Mouse (Mus musculus) embryonic stem cell, embryonic (primary cell): ENCODE results near the gene Krtap4-7.
"Not testable (repeated sequence)": the region's sequence is repeated elsewhere in the genome, so short reads cannot be mapped to it uniquely, and the experiment has no call there.

Experiments
- CTCF ChIA-PET, 4 experiments: fragments of 300-600 bp in 2 of 4; fragments of 350-600 bp in 2 of 4; sonication (Branson Sonifier 250); formaldehyde crosslinking; loops; one replicate each; lab custom pipeline; 2022; ENCODE audit warnings: inconsistent platforms in 2 of 4; lab: Charles Lee
- POLR2A ChIA-PET, 4 experiments: fragments of 300-600 bp in 2 of 4; fragments of 350-600 bp in 2 of 4; sonication (Branson Sonifier 250); formaldehyde crosslinking; loops; one replicate each; lab custom pipeline; 2022; ENCODE audit warnings: antibody characterized with exemption in 4 of 4, inconsistent platforms in 1 of 4; lab: Charles Lee

The Krtap4-7 gene

DNA sequence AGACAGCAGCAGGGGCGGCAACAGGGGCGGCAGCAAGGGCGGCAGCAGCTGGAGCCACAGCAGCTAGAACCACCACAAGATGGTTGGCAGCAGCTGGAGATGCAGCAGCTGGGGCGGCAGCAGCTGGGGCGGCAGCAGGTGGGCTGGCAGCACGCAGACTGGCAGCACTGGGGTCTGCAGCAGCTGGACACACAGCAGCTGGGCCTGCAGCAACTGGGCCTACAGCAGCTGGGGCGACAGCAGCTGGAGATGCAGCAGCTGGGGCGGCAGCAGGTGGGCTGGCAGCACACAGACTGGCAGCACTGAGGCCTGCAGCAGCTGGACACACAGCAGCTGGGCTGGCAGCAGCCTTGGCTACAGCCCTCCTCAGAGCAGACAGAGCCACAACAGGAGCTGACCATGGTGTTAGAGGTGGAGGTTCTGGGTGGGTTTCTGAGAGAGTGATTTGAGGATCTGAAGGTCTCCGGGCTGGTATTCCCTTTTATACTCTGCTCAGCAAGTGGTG is at the start of gene Krtap4-7:
Krtap4-7 (minus strand) TSS at position 455 of the 505 bp plus-strand sequence.
- POLR2A ChIA-PET = interaction anchor here in 1 of 4 experiments (0.6 kb wide), 1 partner anchor 14 kb away, joined by 3 read pairs; no protein-coding TSS in a partner anchor
- CTCF ChIA-PET = not testable (repeated sequence)

GRCm38 (mm10) chr11:99690463-99690862 is 46.6 kb upstream of the Krtap4-7 start, which contains the start of gene Gm14190:
TSS of gene Gm14190 (minus strand) at chr11:99690740.
- ChIA-PET POLR2A (no interaction called here), CTCF (no interaction called here)

DNA sequence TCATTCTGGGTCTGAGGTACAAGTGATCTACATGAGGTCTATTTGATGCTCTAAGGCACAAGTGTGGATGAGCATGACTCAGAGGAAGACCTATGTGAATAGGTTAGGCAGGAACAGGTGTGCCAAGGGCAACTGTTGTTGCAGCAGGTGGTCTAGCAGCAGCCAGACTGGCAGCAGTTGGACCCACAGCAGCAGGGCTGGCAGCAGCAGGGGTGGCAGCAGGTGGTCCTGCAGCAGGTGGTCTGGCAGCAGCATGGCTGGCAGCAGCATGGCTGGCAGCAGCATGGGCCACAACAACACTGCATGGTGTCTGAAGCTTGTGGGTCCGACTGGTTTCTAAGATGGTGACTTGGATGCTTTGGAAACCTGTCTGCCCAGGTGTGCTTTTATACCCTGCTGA is 41.3 kb upstream of the Krtap4-7 start:
- POLR2A ChIA-PET, CTCF ChIA-PET: not testable (repeated sequence)

GRCm38 (mm10) chr11:99683481-99683880 is 39.6 kb upstream of the Krtap4-7 start:
- ChIA-PET POLR2A (no interaction called here), CTCF (no interaction called here)

DNA sequence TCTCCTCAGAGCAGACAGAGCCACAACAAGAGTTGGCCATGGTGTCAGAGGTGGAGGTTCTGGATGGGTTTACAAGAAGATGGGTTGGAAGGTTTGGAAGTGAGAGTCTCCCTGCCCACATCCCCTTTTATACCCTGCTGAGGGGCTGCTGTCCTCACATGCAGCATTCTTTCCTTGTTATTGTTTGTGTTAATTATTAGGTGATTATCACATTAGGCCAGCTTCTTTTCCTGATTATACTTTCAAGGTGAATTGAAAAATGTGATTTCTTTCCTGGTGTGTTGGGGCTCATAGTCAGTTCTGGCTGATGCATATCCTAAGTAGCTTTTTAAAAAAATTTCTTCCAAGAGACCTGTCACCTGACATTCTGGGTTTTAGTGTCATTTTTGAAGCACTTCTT is 22.0 kb upstream of the Krtap4-7 start, which contains the start of gene Krtap4-6:
Krtap4-6 (minus strand) TSS at position 101 of the 400 bp plus-strand sequence.
- POLR2A ChIA-PET = no interaction called here
- CTCF ChIA-PET = interaction anchor here in 1 of 4 experiments (0.6 kb wide), 1 partner anchor 837 kb away, joined by 3 read pairs; no protein-coding TSS in a partner anchor

DNA sequence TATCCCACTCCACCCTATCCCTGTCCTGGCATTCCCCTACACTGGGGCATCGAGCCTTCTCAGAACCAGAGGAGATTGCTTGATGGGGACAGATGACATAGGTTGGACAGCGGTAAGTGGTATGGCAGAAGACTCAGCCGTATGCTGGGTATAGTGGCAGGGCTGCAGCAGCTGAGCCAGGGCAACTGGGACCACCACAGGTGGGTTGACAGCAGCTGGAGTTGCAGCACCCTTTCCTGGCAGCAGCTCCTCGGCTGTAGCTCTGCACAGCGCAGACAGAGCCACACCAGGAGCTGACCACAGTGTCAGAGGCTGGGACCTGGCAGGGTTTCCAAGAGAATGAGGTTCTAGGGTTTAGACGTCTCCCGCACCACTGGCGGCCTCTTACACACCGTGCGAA is 18.9 kb upstream of the Krtap4-7 start:
- CTCF ChIA-PET = no interaction called here
- POLR2A ChIA-PET = no interaction called here

DNA sequence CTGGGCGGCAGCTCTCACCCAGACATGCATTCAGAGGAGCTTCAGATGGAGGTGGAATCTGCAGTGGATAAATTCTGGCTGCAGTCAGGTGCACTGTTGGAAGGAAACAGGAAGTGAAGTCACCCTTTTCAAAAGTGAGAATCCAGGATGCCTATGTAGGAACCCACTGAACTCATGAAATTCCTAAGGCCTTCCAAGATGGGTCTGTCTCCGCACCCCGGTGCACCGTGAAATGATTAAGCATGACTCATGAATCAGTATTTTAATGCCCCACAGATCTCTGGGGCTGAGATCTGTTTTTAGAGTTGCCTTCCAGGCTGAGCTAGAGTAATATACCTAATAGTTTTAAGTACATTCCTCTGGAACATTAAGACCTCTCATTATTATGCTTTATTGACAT is 15.4 kb upstream of the Krtap4-7 start:
- ChIA-PET CTCF (interaction anchor here in 1 of 4 experiments (1.2 kb wide), 1 partner anchor 623 kb away, joined by 3 read pairs; no protein-coding TSS in a partner anchor), POLR2A (interaction anchor here in 1 of 4 experiments (0.5 kb wide), 1 partner anchor 352 kb away, joined by 3 read pairs; no protein-coding TSS in a partner anchor)

DNA sequence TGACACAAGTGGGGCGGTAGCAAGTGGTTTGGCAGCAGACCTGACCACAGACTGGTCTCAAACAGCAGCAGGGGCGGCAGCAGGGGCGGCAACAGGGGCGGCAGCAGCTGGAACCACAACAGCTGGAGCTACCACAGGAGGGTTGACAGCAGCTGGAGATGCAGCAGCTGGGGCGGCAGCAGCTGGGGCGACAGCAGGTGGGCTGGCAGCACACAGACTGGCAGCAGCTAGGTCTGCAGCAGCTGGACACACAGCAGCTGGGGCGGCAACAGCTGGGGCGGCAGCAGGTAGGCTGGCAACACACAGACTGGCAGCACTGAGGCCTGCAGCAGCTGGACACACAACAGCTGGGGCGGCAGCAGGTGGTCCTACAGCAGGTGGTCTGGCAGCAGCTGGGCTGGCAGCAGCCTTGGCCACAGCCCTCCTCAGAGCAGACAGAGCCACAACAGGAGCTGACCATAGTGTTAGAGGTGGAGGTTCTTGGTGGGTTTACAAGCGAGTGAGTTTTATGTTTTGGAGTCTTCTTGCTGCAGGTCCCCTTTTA is 14.7 kb upstream of the Krtap4-7 start, which contains the start of gene Gm11563:
Gm11563 (minus strand) TSS at position 494 of the 544 bp plus-strand sequence.
- POLR2A ChIA-PET = interaction anchor here in 1 of 4 experiments (0.5 kb wide), 1 partner anchor 351 kb away, joined by 3 read pairs; no protein-coding TSS in a partner anchor
- CTCF ChIA-PET = interaction anchor here in 1 of 4 experiments (1.2 kb wide), 1 partner anchor 623 kb away, joined by 3 read pairs; no protein-coding TSS in a partner anchor

DNA sequence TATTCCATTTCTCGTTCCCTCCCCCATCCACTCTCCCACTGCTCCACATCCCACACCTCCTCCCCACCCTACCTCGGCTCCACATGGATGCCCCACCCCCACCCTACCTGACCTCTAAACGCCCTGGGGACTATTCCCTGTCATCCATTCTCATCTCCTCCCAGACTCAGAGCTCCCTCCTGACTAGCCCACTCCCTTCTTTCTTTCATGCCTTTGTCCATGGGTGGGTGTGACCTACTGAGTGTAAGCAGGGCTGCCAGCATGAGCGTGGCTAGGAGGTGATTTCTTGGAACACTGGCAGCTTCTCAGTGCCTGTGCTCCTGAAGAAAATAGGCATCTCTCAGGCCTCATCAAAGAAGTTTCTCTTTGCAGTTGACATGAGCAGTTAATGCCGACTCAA is 13.2 kb upstream of the Krtap4-7 start:
- CTCF ChIA-PET = interaction anchor here in 3 of 4 experiments (0.6 to 1.0 kb wide), 3 partner anchors 83 to 624 kb away, joined by 3 read pairs; no protein-coding TSS in a partner anchor
- POLR2A ChIA-PET = interaction anchor here in 1 of 4 experiments (0.6 kb wide), 1 partner anchor 719 kb away, joined by 3 read pairs; no protein-coding TSS in a partner anchor

DNA sequence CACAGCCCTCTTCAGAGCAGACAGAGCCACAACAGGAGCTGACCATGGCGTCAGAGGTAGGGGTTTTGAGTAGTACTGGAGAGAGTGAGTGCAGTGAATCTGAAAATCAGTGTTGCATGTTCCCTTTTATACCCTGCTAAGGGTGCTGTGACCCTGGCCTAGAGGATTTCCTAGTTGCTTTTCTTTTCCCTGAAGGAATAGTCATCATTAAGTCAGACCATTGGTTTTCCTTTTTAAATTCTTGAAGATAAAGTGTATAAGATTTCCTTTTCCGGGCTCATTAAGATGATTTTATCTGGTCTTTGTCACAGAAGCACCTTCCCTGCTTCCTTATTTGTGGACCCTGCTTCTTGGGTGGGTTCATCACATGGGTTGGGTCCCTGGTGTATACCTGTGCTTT is 6.2 kb upstream of the Krtap4-7 start, which contains the start of gene Gm11555:
Gm11555 (minus strand) TSS at position 101 of the 400 bp plus-strand sequence.
- CTCF ChIA-PET = interaction anchor here in 1 of 4 experiments (0.5 kb wide), 1 partner anchor 9 kb away, joined by 3 read pairs; no protein-coding TSS in a partner anchor
- POLR2A ChIA-PET = no interaction called here

GRCm38 (mm10) chr11:99646444-99646843 is 2.6 kb upstream of the Krtap4-7 start:
- POLR2A ChIA-PET = no interaction called here
- CTCF ChIA-PET = interaction anchor here in 1 of 4 experiments (0.7 kb wide), 1 partner anchor 336 kb away, joined by 3 read pairs; no protein-coding TSS in a partner anchor

DNA sequence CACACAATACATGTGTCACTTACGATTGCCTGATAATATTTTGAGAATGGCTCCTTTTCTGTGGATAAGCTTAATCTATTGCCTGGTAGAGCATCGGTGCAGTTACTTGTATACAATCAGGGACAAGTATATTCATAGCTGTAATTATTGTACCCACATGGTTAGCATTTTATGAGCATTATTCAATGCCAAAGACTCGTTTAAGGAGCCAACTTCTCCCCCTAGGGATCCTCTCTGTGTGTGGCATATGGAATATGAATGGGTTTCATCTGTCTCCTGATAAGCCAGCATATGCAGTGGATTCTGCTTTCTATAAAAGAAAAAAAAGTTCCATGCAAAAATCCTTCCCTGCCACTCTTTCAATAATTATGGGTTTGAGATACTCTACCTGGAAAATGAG is 462 bp upstream of the Krtap4-7 start:
- POLR2A ChIA-PET = no interaction called here
- CTCF ChIA-PET = no interaction called here

DNA sequence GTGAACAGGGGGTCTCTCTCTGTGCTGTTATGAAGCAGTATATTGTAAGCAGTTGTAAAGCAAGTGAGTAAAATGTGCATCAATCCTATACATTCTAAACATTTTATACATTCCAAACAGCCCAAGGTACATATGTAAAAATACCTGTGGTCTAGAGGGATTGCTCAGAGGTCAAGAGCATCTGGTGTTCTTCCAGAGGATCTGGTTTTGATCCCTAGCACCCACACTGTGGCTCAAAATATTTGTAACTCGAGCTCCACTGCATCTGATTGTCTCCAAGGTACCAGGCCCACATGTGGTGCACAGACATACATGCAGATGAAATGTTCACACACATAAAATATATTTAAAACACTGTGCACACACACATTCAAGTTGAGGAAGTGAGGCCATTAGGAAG is 3.0 kb downstream of the Krtap4-7 start:
- CTCF ChIA-PET = no interaction called here
- POLR2A ChIA-PET = no interaction called here

GRCm38 (mm10) chr11:99637086-99637485 is 6.8 kb downstream of the Krtap4-7 start:
- POLR2A ChIA-PET = no interaction called here
- CTCF ChIA-PET = no interaction called here

- ChIA-PET CTCF (no interaction called here), POLR2A (no interaction called here)
These were observed 9.2 kb downstream of the Krtap4-7 start, which contains the start of gene Krtap4-2 for GRCm38 (mm10) chr11:99634653-99635134. TSS of gene Krtap4-2 (minus strand) at chr11:99635084.

DNA sequence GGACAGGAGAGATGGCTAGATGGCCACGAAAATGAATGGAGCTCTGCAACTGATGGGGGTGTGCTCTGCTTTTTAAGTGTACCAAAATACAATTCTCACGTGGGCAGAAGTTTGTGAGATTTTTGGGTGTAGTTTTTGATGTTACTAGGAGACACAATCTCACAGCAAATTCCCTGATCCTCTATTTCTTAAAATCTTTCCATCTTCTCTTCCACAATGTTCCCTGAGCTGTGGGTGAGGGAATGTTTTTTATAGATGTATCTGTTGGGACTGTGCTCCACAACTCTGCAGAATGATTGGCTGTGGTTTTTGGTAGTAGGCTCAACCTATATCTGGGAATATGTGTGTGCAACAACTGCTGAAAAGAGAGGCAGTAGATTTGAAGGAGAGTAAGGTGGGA is 10.6 kb downstream of the Krtap4-7 start:
- POLR2A ChIA-PET = interaction anchor here in 1 of 4 experiments (0.6 kb wide), 1 partner anchor 40 kb away, joined by 14 read pairs; no protein-coding TSS in a partner anchor
- CTCF ChIA-PET = no interaction called here

DNA sequence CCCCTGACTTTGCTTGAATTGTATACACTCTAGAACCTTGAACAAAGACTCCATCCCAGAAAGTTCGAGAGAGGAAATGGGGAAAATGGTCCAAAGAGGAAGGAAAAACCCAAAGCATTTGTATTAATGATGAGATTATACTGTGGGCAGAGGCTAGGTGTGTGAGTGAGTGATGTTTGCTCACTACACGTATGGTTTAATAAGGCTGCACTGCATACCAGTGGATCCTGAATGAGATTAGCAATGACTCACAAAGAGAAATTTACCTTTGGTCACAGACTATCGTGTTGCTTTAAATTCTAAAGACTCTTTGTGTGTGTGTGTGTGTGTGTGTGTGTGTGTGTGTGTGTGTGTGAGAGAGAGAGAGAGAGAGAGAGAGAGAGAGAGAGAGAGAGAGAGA is 13.0 kb downstream of the Krtap4-7 start:
- POLR2A ChIA-PET = no interaction called here
- CTCF ChIA-PET = no interaction called here

GRCm38 (mm10) chr11:99628138-99628537 is 15.8 kb downstream of the Krtap4-7 start, which contains the start of gene Krtap4-1:
TSS of gene Krtap4-1 (minus strand) at chr11:99628238.
- CTCF ChIA-PET = no interaction called here
- POLR2A ChIA-PET = no interaction called here

DNA sequence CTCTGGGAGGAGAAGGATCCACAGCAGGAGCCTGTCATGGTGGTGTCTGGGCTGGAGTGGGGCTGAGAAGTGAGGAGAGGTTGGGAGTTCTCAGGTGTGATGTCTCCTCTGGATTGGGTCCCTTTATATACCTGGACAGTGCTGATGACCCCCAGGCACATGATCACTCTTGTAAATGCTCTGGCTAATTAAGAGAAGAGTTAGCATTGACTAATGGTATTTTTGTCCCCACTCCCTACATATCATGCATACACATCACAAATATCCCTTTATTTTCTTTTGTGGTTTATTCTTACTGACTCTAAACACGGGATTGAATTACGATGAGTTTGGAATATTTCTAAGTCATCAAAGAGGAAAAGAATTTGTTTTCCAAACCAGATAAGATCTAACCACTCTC is 23.6 kb downstream of the Krtap4-7 start, which contains the start of gene Gm11562:
Gm11562 (minus strand) TSS at position 101 of the 400 bp plus-strand sequence.
- POLR2A ChIA-PET = no interaction called here
- CTCF ChIA-PET = no interaction called here
